Mouse (Mus musculus): ENCODE measurements at regions not wholly inside any gene's neighbourhood (a gene's known extent, or its start where the extent isn't known, plus 50 kb on each side); places are given as distances from the start of the nearest gene placed in this dataset.
"Not testable (repeated sequence)": the region's sequence is repeated elsewhere in the genome, so short reads cannot be mapped to it uniquely, and the experiment has no call there.

GRCm38 (mm10) chr15:24358398-24358797, 1055.2 kb downstream of the Basp1 start:
- 91% methylated on average over 8 of the region's 8 CpGs for WGBS
- no peak overlapping the region for H3K9ac ChIP-seq (replicated peaks)
- H3K27me3 ChIP-seq = no peaks in the 10 kb centered on the region
- no peaks in the 10 kb centered on the region for H3K4me1 ChIP-seq
- H3K36me3 ChIP-seq = no peaks in the 10 kb centered on the region
- no peaks in the 10 kb centered on the region for H3K9me3 ChIP-seq
- H3K4me3 ChIP-seq = no peak overlapping the region
- no peak overlapping the region for H3K4me2 ChIP-seq (replicated peaks)
- H3K27ac ChIP-seq (replicated peaks) = no peak overlapping the region
- ATAC-seq (ENCODE audit: low FRiP score, low read depth) = no peak

DNA sequence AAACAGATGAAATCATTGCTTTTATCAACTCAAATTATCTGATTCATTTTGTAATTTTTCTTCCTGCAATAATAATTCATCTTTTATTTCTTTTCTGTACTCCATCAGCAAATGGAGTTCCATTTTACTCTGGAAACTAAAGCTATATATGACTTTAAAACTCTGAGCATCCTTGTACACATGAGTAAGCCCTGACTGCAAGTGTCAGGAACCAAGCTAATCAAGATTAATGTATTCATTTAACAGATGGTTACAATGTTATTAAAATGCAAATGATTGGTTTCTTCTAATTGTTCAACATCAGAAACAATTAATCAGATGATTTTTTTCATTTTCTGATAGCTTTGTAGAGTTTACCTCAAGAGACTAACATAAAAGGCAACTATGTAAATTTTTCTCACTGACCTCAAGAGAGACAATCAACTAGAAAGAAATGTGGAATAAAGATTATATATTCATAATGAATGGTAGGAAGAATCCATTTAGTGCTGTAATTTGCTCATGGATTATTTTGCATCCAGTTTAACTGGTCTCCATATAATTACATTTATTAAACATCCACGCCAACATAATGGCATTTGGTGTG, 1064.5 kb downstream of the Basp1 start:
- WGBS = 74% methylated on average over 1 of the region's 1 CpGs
- Histone ChIP-seq H3K9me3 (no peaks in the 10 kb centered on the region), H3K9ac (replicated peaks) (no peak overlapping the region), H3K4me2 (replicated peaks) (no peak overlapping the region), H3K36me3 (no peaks in the 10 kb centered on the region), H3K27me3 (no peaks in the 10 kb centered on the region), H3K4me1 (no peaks in the 10 kb centered on the region), H3K4me3 (no peak overlapping the region), H3K27ac (replicated peaks) (no peak overlapping the region)
- no peak for ATAC-seq (ENCODE audit: low FRiP score, low read depth)

- not testable (repeated sequence) for H3K27ac ChIP-seq (replicated peaks); H3K9ac ChIP-seq (replicated peaks); H3K36me3 ChIP-seq; H3K4me2 ChIP-seq (replicated peaks); H3K4me1 ChIP-seq; H3K27me3 ChIP-seq; ATAC-seq (ENCODE audit: low FRiP score, low read depth); H3K4me3 ChIP-seq; H3K9me3 ChIP-seq
- 89% methylated on average over 1 of the region's 1 CpGs for WGBS
Measured at GRCm38 (mm10) chr15:24335876-24336275, 1077.7 kb downstream of the Basp1 start.

- not testable (repeated sequence) for H3K9me3 ChIP-seq; H3K4me2 ChIP-seq (replicated peaks); H3K9ac ChIP-seq (replicated peaks); ATAC-seq (ENCODE audit: low FRiP score, low read depth); H3K27ac ChIP-seq (replicated peaks); H3K36me3 ChIP-seq; H3K4me3 ChIP-seq; H3K27me3 ChIP-seq; H3K4me1 ChIP-seq
- WGBS = 83% methylated on average over 3 of the region's 3 CpGs
Measured at GRCm38 (mm10) chr15:24303123-24303522, 1110.4 kb downstream of the Basp1 start.

GRCm38 (mm10) chr15:24297236-24297635, 1116.3 kb downstream of the Basp1 start:
- H3K4me1 ChIP-seq = no peaks in the 10 kb centered on the region
- no peak for ATAC-seq (ENCODE audit: low FRiP score, low read depth)
- no peak overlapping the region for H3K27ac ChIP-seq (replicated peaks)
- no peak overlapping the region for H3K4me3 ChIP-seq
- H3K4me2 ChIP-seq (replicated peaks) = no peak overlapping the region
- no peaks in the 10 kb centered on the region for H3K9me3 ChIP-seq
- no peaks in the 10 kb centered on the region for H3K36me3 ChIP-seq
- no peak overlapping the region for H3K9ac ChIP-seq (replicated peaks)
- H3K27me3 ChIP-seq = no peaks in the 10 kb centered on the region

DNA sequence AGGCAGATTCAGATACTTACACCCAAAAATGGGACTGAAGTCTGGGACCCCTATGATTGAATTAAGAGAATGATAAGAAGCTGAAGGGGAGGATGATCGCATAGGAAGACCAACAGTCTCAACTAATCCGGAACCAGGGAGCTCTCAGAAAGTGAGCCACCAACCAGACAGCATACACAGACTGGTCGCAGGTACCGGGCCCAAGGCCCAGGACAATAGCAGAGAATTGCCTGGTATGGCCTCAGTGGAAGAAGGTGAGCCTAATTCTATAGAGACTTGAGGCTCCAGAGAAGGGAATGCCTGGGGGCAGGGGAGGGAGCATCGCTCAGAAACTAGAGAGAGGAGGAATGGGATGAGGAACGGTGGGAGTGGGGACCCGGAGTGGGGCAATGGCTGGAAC, 1116.8 kb downstream of the Basp1 start:
- no peaks in the 10 kb centered on the region for H3K4me1 ChIP-seq
- no peak overlapping the region for H3K9ac ChIP-seq (replicated peaks)
- no peak overlapping the region for H3K27ac ChIP-seq (replicated peaks)
- no peak overlapping the region for H3K4me3 ChIP-seq
- H3K9me3 ChIP-seq = no peaks in the 10 kb centered on the region
- H3K27me3 ChIP-seq = no peaks in the 10 kb centered on the region
- H3K36me3 ChIP-seq = no peaks in the 10 kb centered on the region
- no peak overlapping the region for H3K4me2 ChIP-seq (replicated peaks)
- no peak for ATAC-seq (ENCODE audit: low FRiP score, low read depth)
- 89% methylated on average over 7 of the region's 7 CpGs for WGBS

- no peaks in the 10 kb centered on the region for H3K36me3 ChIP-seq
- WGBS = 74% methylated on average over 5 of the region's 5 CpGs
- no peaks in the 10 kb centered on the region for H3K27me3 ChIP-seq
- no peak overlapping the region for H3K4me3 ChIP-seq
- no peak overlapping the region for H3K9ac ChIP-seq (replicated peaks)
- H3K4me1 ChIP-seq = no peaks in the 10 kb centered on the region
- peak; percentile 47; the same call in 1 of the 2 replicates for ATAC-seq (ENCODE audit: low FRiP score, low read depth)
- H3K4me2 ChIP-seq (replicated peaks) = no peak overlapping the region
- H3K27ac ChIP-seq (replicated peaks) = no peak overlapping the region
- H3K9me3 ChIP-seq = no peaks in the 10 kb centered on the region
Measured at GRCm38 (mm10) chr15:24275100-24275499, 1138.5 kb downstream of the Basp1 start.

GRCm38 (mm10) chr15:24267360-24267759, 1146.2 kb downstream of the Basp1 start:
- Histone ChIP-seq H3K9me3 (no peaks in the 10 kb centered on the region), H3K9ac (replicated peaks) (no peak overlapping the region), H3K4me1 (no peaks in the 10 kb centered on the region), H3K4me2 (replicated peaks) (no peak overlapping the region), H3K27ac (replicated peaks) (no peak overlapping the region), H3K4me3 (no peak overlapping the region), H3K36me3 (no peaks in the 10 kb centered on the region), H3K27me3 (no peaks in the 10 kb centered on the region)
- no peak for ATAC-seq (ENCODE audit: low FRiP score, low read depth)

Data from midbrain, embryonic 12.5 days (tissue).